Comparison of ENCODE assay signal across 9 mouse cellular contexts in the genomic region with DNA sequence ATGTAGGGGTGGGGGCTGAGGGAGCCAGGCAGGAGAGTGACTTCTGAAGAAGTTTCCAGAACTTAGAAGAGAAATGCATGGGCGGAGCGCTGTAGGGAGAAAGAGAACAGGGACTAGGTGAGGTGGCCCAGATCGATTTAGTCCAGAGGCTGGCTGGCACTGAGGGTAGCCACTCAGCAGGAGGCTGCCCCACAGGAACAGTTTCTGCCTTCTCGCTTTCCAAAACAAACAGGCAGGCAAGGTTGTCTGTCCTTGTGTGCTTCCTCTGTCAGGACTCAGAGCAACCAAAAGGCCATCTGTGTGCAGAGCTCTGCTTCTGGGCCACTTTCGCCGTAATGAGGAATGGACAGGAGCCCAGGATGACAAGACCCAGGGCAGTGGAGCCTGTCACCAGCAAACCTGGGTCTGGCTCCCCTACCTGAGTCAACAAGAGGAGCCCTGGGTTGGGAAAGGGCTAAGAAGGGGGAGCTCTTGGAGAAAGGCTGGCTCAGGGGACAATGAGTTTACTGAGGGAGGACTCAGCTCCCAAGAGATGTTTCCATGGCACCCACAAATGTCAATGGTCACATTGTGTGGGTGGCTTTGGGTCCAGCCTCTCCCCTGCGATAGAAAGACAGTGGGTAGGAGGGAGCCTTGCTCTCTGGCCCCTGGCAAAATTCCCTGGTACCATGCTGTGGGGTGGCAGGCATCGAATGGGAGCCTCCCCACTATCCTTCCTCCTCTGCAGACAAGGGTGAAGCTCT.
A peak's percentile ranks its signal among the peaks of the same experiment; 100 is the strongest.
DNase-seq lines count a peak whose midpoint lies in the region; ATAC-seq and TF ChIP-seq lines count a peak whose summit lies in the region.
"Had no signal": no experiment of that assay in that cellular context is flagged by ENCODE, and none has a peak within 500 bp of the region (broad histone marks: within the 10 kb centered on the region; RNA-seq: fewer than 3 reads in every experiment).

No protein-coding gene starts in this region.

- peak; percentile 20 for DNase-seq in forebrain, postnatal 0 days
- no peak for DNase-seq in forebrain, embryonic 14.5 days (ENCODE audit: low spot score)
- DNase-seq in midbrain, embryonic 10.5 days (ENCODE audit: low spot score), result no peak
- DNase-seq in midbrain, embryonic 11.5 days (ENCODE audit: low spot score, missing footprints), result no peak
- DNase-seq in embryonic facial prominence, embryonic 14.5 days (ENCODE audit: low spot score), result no peak
- no peak for DNase-seq in forebrain, embryonic 11.5 days (ENCODE audit: low spot score)
- DNase-seq in frontal cortex, adult 2 months (ENCODE audit: extremely low spot score in 1 of 2, low spot score in 1 of 2), result no peak

- no peaks in the 10 kb centered on the region for H3K4me1 ChIP-seq in forebrain, postnatal 0 days (ENCODE audit: insufficient read depth)
- 0 out of 2 replicates have a peak, but pooled peaks cover 3% of the 10 kb centered on the region for H3K4me1 ChIP-seq in forebrain, embryonic 14.5 days (ENCODE audit: control insufficient read depth, insufficient read depth, low read length)
- peaks cover 24% of the 10 kb centered on the region for H3K4me1 ChIP-seq in midbrain, embryonic 10.5 days
- H3K4me1 ChIP-seq in midbrain, embryonic 11.5 days (ENCODE audit: control insufficient read depth, insufficient read depth, low read length), result no peaks in the 10 kb centered on the region
- H3K4me1 ChIP-seq in embryonic facial prominence, embryonic 14.5 days (ENCODE audit: control insufficient read depth, insufficient read depth, low read length), result peaks cover 38% of the 10 kb centered on the region
- H3K4me1 ChIP-seq in midbrain, embryonic 13.5 days (replicated peaks), result 0 out of 2 replicates have a peak, but pooled peaks cover 10% of the 10 kb centered on the region
- peaks cover 3% of the 10 kb centered on the region; the same call in 1 of the 2 replicates for H3K4me1 ChIP-seq in forebrain, embryonic 11.5 days (replicated peaks; ENCODE audit: control insufficient read depth, insufficient read depth, low read length)

- ATAC-seq in forebrain, postnatal 0 days, result peak; percentile 71
- ATAC-seq in forebrain, embryonic 14.5 days, result no peak
- no peak for ATAC-seq in midbrain, embryonic 11.5 days (ENCODE audit: low FRiP score)
- ATAC-seq in embryonic facial prominence, embryonic 14.5 days (ENCODE audit: low read depth), result no peak
- ATAC-seq in midbrain, embryonic 13.5 days, result peak; percentile 24; the same call in 1 of the 2 replicates
- no peak for ATAC-seq in forebrain, embryonic 11.5 days (replicated peaks; ENCODE audit: low FRiP score)

- H3K4me2 ChIP-seq in forebrain, postnatal 0 days (ENCODE audit: low read depth), result no peak overlapping the region
- no peak overlapping the region for H3K4me2 ChIP-seq in forebrain, embryonic 14.5 days (ENCODE audit: low read length)
- no peak overlapping the region for H3K4me2 ChIP-seq in midbrain, embryonic 11.5 days
- H3K4me2 ChIP-seq in embryonic facial prominence, embryonic 14.5 days (ENCODE audit: low read depth, low read length), result no peak overlapping the region
- H3K4me2 ChIP-seq in midbrain, embryonic 13.5 days (replicated peaks), result no peak overlapping the region
- H3K4me2 ChIP-seq in forebrain, embryonic 11.5 days (ENCODE audit: low read depth, low read length, severe bottlenecking), result no peak overlapping the region
- H3K4me2 ChIP-seq: midbrain, embryonic 12.5 days had no signal

- no peaks in the 10 kb centered on the region for H3K36me3 ChIP-seq in forebrain, postnatal 0 days (ENCODE audit: insufficient read depth)
- no peaks in the 10 kb centered on the region for H3K36me3 ChIP-seq in forebrain, embryonic 14.5 days (ENCODE audit: control insufficient read depth, insufficient read depth, low read length)
- H3K36me3 ChIP-seq in midbrain, embryonic 10.5 days, result no peaks in the 10 kb centered on the region
- H3K36me3 ChIP-seq in midbrain, embryonic 11.5 days (ENCODE audit: control insufficient read depth, insufficient read depth, low read length), result no peaks in the 10 kb centered on the region
- H3K36me3 ChIP-seq in embryonic facial prominence, embryonic 14.5 days (ENCODE audit: control insufficient read depth, insufficient read depth, low read length), result no peaks in the 10 kb centered on the region
- no peaks in the 10 kb centered on the region for H3K36me3 ChIP-seq in midbrain, embryonic 13.5 days
- H3K36me3 ChIP-seq in forebrain, embryonic 11.5 days (ENCODE audit: control insufficient read depth, insufficient read depth, low read length), result no peaks in the 10 kb centered on the region
- H3K36me3 ChIP-seq: midbrain, embryonic 12.5 days had no signal

- no peak overlapping the region for H3K9ac ChIP-seq in forebrain, postnatal 0 days
- H3K9ac ChIP-seq in forebrain, embryonic 14.5 days (ENCODE audit: low read length), result no peak overlapping the region
- H3K9ac ChIP-seq in midbrain, embryonic 11.5 days (ENCODE audit: low read length), result no peak overlapping the region
- H3K9ac ChIP-seq in embryonic facial prominence, embryonic 14.5 days (ENCODE audit: low read depth, low read length), result no peak overlapping the region; the same call in 1 of the 2 replicates
- H3K9ac ChIP-seq in midbrain, embryonic 13.5 days (replicated peaks), result no peak overlapping the region
- no peak overlapping the region for H3K9ac ChIP-seq in forebrain, embryonic 11.5 days (ENCODE audit: low read length)
- H3K9ac ChIP-seq: midbrain, embryonic 12.5 days had no signal

- WGBS in forebrain, postnatal 0 days, result 60% methylated on average over 8 of the region's 8 CpGs
- WGBS in forebrain, embryonic 14.5 days, result 62% methylated on average over 8 of the region's 8 CpGs
- WGBS in midbrain, embryonic 10.5 days, result 64% methylated on average over 8 of the region's 8 CpGs
- WGBS in midbrain, embryonic 11.5 days, result 67% methylated on average over 8 of the region's 8 CpGs
- 57% methylated on average over 7 of the region's 8 CpGs for WGBS in embryonic facial prominence, embryonic 14.5 days
- WGBS in midbrain, embryonic 13.5 days, result 67% methylated on average over 8 of the region's 8 CpGs
- 60% methylated on average over 8 of the region's 8 CpGs for WGBS in forebrain, embryonic 11.5 days

- H3K27me3 ChIP-seq in forebrain, postnatal 0 days (ENCODE audit: insufficient read depth, low read length), result no peaks in the 10 kb centered on the region
- no peaks in the 10 kb centered on the region for H3K27me3 ChIP-seq in forebrain, embryonic 14.5 days (replicated peaks; ENCODE audit: control insufficient read depth, insufficient read depth, low read length)
- no peaks in the 10 kb centered on the region for H3K27me3 ChIP-seq in midbrain, embryonic 10.5 days (ENCODE audit: low read depth, poor library complexity, severe bottlenecking)
- no peaks in the 10 kb centered on the region for H3K27me3 ChIP-seq in midbrain, embryonic 11.5 days (ENCODE audit: control insufficient read depth, insufficient read depth, low read length)
- no peaks in the 10 kb centered on the region for H3K27me3 ChIP-seq in embryonic facial prominence, embryonic 14.5 days (replicated peaks; ENCODE audit: control insufficient read depth, insufficient read depth, low read length)
- H3K27me3 ChIP-seq in midbrain, embryonic 13.5 days, result no peaks in the 10 kb centered on the region
- no peaks in the 10 kb centered on the region for H3K27me3 ChIP-seq in forebrain, embryonic 11.5 days (ENCODE audit: control insufficient read depth, insufficient read depth, low read length)
- H3K27me3 ChIP-seq: midbrain, embryonic 12.5 days had no signal

- no peak overlapping the region for H3K4me3 ChIP-seq in forebrain, postnatal 0 days (ENCODE audit: low read depth, low read length)
- H3K4me3 ChIP-seq in forebrain, embryonic 14.5 days (ENCODE audit: low read depth, low read length), result no peak overlapping the region
- H3K4me3 ChIP-seq in midbrain, embryonic 10.5 days, result no peak overlapping the region
- H3K4me3 ChIP-seq in midbrain, embryonic 11.5 days (ENCODE audit: low read depth, low read length), result no peak overlapping the region
- H3K4me3 ChIP-seq in embryonic facial prominence, embryonic 14.5 days (ENCODE audit: low read depth, low read length), result no peak overlapping the region
- no peak overlapping the region for H3K4me3 ChIP-seq in midbrain, embryonic 13.5 days (replicated peaks)
- H3K4me3 ChIP-seq in forebrain, embryonic 11.5 days (ENCODE audit: low read depth, low read length), result no peak overlapping the region
- H3K4me3 ChIP-seq: midbrain, embryonic 12.5 days had no signal

- TF ChIP-seq CTCF in forebrain, postnatal 0 days (IDR thresholded peaks at IDR 0.05; ENCODE audit: low read depth), result no peak

- peak overlapping the region; percentile 10; the same call in 1 of the 2 replicates for H3K27ac ChIP-seq in forebrain, postnatal 0 days (ENCODE audit: low read depth, low read length)
- H3K27ac ChIP-seq in forebrain, embryonic 14.5 days (ENCODE audit: low read depth, low read length), result no peak overlapping the region
- peak overlapping the region; percentile 55 for H3K27ac ChIP-seq in midbrain, embryonic 10.5 days (replicated peaks)
- H3K27ac ChIP-seq in midbrain, embryonic 11.5 days (ENCODE audit: low read depth, low read length), result no peak overlapping the region
- peak overlapping the region; percentile 92 for H3K27ac ChIP-seq in embryonic facial prominence, embryonic 14.5 days (replicated peaks; ENCODE audit: low read depth, low read length)
- no peak overlapping the region for H3K27ac ChIP-seq in midbrain, embryonic 13.5 days
- no peak overlapping the region; the same call in 1 of the 2 replicates for H3K27ac ChIP-seq in forebrain, embryonic 11.5 days (ENCODE audit: low read depth, low read length)

- 0 out of 2 replicates have a peak, but pooled peaks cover 5% of the 10 kb centered on the region for H3K9me3 ChIP-seq in forebrain, postnatal 0 days (ENCODE audit: low read length)
- H3K9me3 ChIP-seq in forebrain, embryonic 14.5 days (replicated peaks; ENCODE audit: control insufficient read depth, low read length), result no peaks in the 10 kb centered on the region
- H3K9me3 ChIP-seq in midbrain, embryonic 10.5 days (replicated peaks), result no peaks in the 10 kb centered on the region
- H3K9me3 ChIP-seq in midbrain, embryonic 11.5 days (ENCODE audit: control insufficient read depth, low read length), result no peaks in the 10 kb centered on the region
- no peaks in the 10 kb centered on the region for H3K9me3 ChIP-seq in embryonic facial prominence, embryonic 14.5 days (ENCODE audit: control insufficient read depth, low read length)
- no peaks in the 10 kb centered on the region for H3K9me3 ChIP-seq in midbrain, embryonic 13.5 days
- H3K9me3 ChIP-seq in forebrain, embryonic 11.5 days (ENCODE audit: control insufficient read depth, low read length), result no peaks in the 10 kb centered on the region
- H3K9me3 ChIP-seq: midbrain, embryonic 12.5 days had no signal

Comparison
In these comparisons a context has a peak if more than half of its experiments do, and no peak if none do; other contexts are left out.
1. ATAC-seq: peak in forebrain, postnatal 0 days (single experiment) and midbrain, embryonic 13.5 days (single experiment); none in forebrain, embryonic 14.5 days (single experiment), midbrain, embryonic 11.5 days (single experiment), embryonic facial prominence, embryonic 14.5 days (single experiment) and forebrain, embryonic 11.5 days (single experiment).
2. H3K27ac ChIP-seq: peak in forebrain, postnatal 0 days (single experiment), midbrain, embryonic 10.5 days (single experiment) and embryonic facial prominence, embryonic 14.5 days (single experiment); none in forebrain, embryonic 14.5 days (single experiment), midbrain, embryonic 11.5 days (single experiment), midbrain, embryonic 13.5 days (single experiment) and forebrain, embryonic 11.5 days (single experiment).